Mouse (Mus musculus) heart, adult 2 months (tissue): ENCODE measurements at regions not wholly inside any gene's neighbourhood (a gene's known extent, or its start where the extent isn't known, plus 50 kb on each side); places are given as distances from the start of the nearest gene placed in this dataset.

Experiments used
- DNase-seq, 2 experiments: peaks; one replicate each; pipeline ENCODE4 v3.0.0; 2021
- H3K27ac ChIP-seq: fragments of 200-600 bp; 2 replicates; pipeline ENCODE4 v1.8.1; 2022
- H3K27me3 ChIP-seq: fragments of 200-500 bp; 2 replicates; pipeline ENCODE4 v1.6.1; 2012; ENCODE audit warnings: mild to moderate bottlenecking, low read length, inconsistent platforms, mixed read lengths; ENCODE audit not compliant: control insufficient read depth, insufficient read depth
- H3K36me3 ChIP-seq: fragments of 200-500 bp; 2 replicates; pipeline ENCODE4 v1.6.1; 2012; ENCODE audit warnings: low read length, inconsistent platforms; ENCODE audit not compliant: control insufficient read depth, insufficient read depth
- H3K4me1 ChIP-seq: fragments of 200-500 bp; 2 replicates; pipeline ENCODE4 v1.6.1; 2011; ENCODE audit warnings: low read length; ENCODE audit not compliant: control insufficient read depth, insufficient read depth
- H3K4me3 ChIP-seq: fragments of 200-600 bp; 2 replicates; pipeline ENCODE4 v1.8.1; 2022
- H3K79me2 ChIP-seq: fragments of 200-500 bp; replicated peaks from 2 replicates; pipeline ENCODE4 v1.6.1; 2012; ENCODE audit warnings: mild to moderate bottlenecking, inconsistent platforms, low read length, moderate library complexity, mixed read lengths; ENCODE audit not compliant: control insufficient read depth, insufficient read depth
- H3K9ac ChIP-seq: fragments of 200-500 bp; 2 replicates; pipeline ENCODE4 v1.6.1; 2012; ENCODE audit warnings: low read depth, mild to moderate bottlenecking, control low read depth, inconsistent platforms, low read length, mixed read lengths
- CTCF ChIP-seq: fragments of 200-600 bp; IDR thresholded peaks from 2 replicates; pipeline ENCODE4 v1.8.1; 2022; ENCODE audit warnings: antibody characterized with exemption, mild to moderate bottlenecking, moderate library complexity
- EP300 ChIP-seq: fragments of 200-500 bp; IDR thresholded peaks from 2 replicates; pipeline ENCODE4 v1.6.1; 2011; ENCODE audit warnings: low read depth, low read length, control low read depth; ENCODE audit not compliant: insufficient read depth
- POLR2A ChIP-seq: fragments of 200-500 bp; IDR thresholded peaks from 2 replicates; pipeline ENCODE4 v1.6.1; 2011; ENCODE audit warnings: mild to moderate bottlenecking, low read depth, low read length, control low read depth; ENCODE audit not compliant: insufficient read depth
- WGBS: fragments of 180-500 bp; shearing (Covaris S2); methylation state at CpG from one replicate; pipeline ENCODE4 v1.1.7; 2018; 5-methylcytosine and 5-hydroxymethylcytosine counted together
- intact Hi-C: fragments of 180-260 bp; cut with DNase I; formaldehyde crosslinking; loops from one replicate; pipeline ENCODE4 v1.15.1; 2025

DNA sequence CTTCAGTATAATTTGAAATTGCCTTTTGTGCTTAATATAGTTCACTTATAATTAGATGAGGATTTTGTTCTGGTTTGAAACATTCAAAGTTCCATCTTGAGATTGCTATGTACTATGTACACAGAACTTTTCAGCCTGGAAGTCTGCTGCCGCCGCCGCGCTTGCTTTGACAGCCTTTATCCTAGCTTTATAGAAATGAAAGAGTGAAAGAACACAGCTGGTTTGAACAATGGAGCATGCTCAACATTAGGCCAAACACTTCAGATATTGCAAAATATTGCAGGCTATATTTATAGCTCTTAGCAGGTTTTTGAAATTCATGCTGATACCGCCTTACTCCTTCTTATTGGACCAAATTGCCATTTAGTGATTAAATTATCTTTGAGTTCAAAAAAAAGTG, 305.1 kb upstream of the Prkd1 start:
- 85% methylated on average over 5 of the region's 5 CpGs for WGBS
- H3K36me3 ChIP-seq, result no peaks in the 10 kb centered on the region
- TF ChIP-seq EP300, result no peak
- intact Hi-C loops, result no loop called here
- DNase-seq, result no peak
- H3K4me3 ChIP-seq, result no peak overlapping the region
- no peak overlapping the region for H3K27ac ChIP-seq
- H3K9ac ChIP-seq, result no peak overlapping the region
- no peaks in the 10 kb centered on the region for H3K79me2 ChIP-seq
- no peaks in the 10 kb centered on the region for H3K4me1 ChIP-seq
- H3K27me3 ChIP-seq, result no peaks in the 10 kb centered on the region

DNA sequence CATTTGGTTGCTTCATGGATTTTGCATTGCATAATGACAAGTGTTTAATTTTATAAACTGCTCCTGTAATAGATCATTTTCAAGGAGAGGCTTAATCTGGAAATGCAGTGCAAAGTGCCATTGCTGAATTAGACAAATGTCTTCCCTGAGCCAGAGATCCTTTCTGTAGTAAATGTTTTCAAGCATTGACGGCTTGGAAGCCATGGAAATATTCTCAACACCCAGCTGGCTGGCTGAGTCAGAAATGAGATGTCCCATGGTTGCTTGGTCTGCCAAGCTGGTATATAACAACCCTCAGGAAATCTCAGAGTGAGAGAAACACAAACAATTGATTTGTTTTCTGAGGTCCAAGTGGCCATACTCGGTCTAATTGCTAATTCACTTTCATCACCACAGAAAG, 298.1 kb upstream of the Prkd1 start:
- WGBS, result 60% methylated on average over 2 of the region's 2 CpGs
- Histone ChIP-seq H3K27ac (no peak overlapping the region), H3K79me2 (no peaks in the 10 kb centered on the region), H3K9ac (no peak overlapping the region), H3K27me3 (no peaks in the 10 kb centered on the region), H3K4me1 (no peaks in the 10 kb centered on the region), H3K36me3 (no peaks in the 10 kb centered on the region), H3K4me3 (no peak overlapping the region)
- DNase-seq, result no peak
- intact Hi-C loops, result loop anchor here (10.0 kb wide), 2 partner anchors 238 to 632 kb away; no protein-coding TSS in a partner anchor
- TF ChIP-seq POLR2A (no peak), CTCF (no peak), EP300 (no peak)

DNA sequence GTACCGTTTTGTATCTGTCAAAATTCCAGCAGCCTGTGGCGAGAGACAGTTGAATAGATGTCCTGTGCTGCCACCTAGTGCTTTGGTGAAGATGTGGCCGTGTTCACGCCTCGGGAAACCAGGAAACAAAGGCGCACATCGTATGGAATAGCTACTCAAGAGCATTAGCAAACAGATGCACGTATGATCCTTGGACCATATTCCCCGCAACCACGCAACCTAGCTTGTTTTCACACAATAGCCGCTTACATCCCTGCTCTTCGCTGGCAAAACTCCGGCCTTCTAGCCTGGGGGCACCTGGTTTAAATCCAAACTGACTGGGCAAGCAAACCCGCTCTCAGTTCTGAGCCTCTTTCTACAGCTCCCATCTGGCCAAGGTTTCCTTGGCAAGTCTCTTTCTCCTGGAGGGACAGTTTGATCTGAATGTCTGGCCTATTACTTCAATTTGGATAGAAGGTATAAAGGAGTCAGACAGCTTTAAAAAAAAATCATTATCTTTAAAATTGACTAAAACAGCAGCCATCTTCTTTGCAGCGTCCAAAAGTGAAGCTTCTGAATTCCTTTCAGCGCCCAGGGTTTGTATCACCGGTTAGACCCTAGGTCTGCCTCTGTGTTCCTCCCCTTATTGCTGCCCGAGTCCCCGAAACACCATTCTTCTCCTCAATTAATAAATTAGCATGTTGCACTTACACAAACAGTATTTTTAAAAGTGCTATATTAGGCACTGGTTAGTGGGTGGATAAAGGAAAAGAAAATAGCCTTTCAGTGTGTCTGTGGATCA, 295.0 kb upstream of the Prkd1 start:
- peak; percentile 5 to 18 for DNase-seq
- Histone ChIP-seq H3K9ac (no peak overlapping the region), H3K27ac (no peak overlapping the region), H3K4me1 (no peaks in the 10 kb centered on the region), H3K27me3 (no peaks in the 10 kb centered on the region), H3K4me3 (no peak overlapping the region), H3K36me3 (no peaks in the 10 kb centered on the region), H3K79me2 (no peaks in the 10 kb centered on the region)
- 19% methylated on average over 19 of the region's 19 CpGs for WGBS
- intact Hi-C loops, result loop anchor here (5.0 to 10.0 kb wide), 3 partner anchors 241 to 1572 kb away; no protein-coding TSS in a partner anchor
- TF ChIP-seq EP300 (no peak), CTCF (peak; percentile 74), POLR2A (no peak)

DNA sequence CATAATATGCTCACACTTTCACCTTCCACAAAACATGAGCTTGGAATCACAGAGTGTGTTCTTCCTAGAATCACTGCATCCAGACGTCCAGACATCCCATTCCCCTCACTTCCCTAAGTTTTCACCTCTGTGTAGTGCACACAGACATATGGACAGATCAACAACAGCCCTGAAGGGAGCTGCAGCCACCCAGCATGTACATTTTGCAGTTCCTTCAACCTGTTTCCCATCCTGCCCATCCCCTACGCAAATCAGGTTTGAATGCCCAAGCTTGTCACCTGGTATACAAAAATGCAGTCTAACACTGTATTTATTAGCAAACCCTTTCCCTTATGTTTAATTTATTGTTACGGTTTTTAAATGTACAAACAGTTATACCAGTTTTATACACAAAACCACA, 294.4 kb upstream of the Prkd1 start:
- Histone ChIP-seq H3K36me3 (no peaks in the 10 kb centered on the region), H3K4me1 (no peaks in the 10 kb centered on the region), H3K27ac (no peak overlapping the region), H3K79me2 (no peaks in the 10 kb centered on the region), H3K27me3 (no peaks in the 10 kb centered on the region), H3K9ac (no peak overlapping the region), H3K4me3 (no peak overlapping the region)
- 48% methylated on average over 3 of the region's 3 CpGs for WGBS
- intact Hi-C loops, result loop anchor here (5.0 to 10.0 kb wide), 3 partner anchors 241 to 1571 kb away; no protein-coding TSS in a partner anchor
- TF ChIP-seq POLR2A (no peak), CTCF (no peak), EP300 (no peak)
- DNase-seq, result no peak

DNA sequence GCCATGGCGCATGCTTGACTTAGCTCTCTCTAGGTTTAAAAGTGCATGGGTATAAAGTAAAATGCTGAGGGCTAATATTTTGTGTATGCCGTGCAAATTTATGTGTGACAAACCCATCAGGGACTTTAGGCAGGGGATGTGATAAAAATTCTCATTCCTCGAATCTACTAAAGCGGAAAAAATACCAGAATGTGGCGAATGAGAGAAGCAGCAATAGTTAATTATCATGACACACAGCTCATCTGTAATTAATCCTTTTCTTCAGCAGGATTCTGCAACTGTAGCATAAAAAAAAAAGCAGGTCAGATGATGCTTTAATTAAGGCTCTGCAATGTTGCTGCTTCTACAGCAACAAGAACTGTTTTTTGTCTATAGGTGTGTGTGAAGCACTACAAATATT, 286.6 kb upstream of the Prkd1 start:
- WGBS, result 83% methylated on average over 5 of the region's 5 CpGs
- no peak for TF ChIP-seq POLR2A
- TF ChIP-seq CTCF, result no peak
- TF ChIP-seq EP300, result no peak

DNA sequence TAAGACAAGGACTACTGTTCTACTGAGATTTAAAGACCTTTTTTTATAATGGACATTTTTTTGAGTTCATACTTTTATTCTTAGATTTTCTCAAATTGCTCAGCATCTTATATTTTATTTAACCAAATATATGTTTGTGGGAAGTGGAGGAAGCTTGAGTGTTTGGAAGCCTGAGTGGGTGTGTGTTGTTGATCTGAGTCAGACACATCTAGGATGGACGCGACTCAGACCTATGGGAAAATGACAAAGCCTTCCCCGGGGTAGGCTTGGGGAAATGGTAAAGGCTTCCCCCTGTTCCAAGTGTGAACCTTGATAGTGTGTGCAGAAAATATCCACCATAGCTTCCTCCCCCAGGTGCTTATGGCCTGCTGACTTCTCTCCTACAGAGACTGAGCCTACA, 283.6 kb upstream of the Prkd1 start:
- Histone ChIP-seq H3K9ac (no peak overlapping the region), H3K4me3 (no peak overlapping the region), H3K79me2 (no peaks in the 10 kb centered on the region), H3K4me1 (no peaks in the 10 kb centered on the region), H3K27me3 (no peaks in the 10 kb centered on the region), H3K27ac (no peak overlapping the region), H3K36me3 (no peaks in the 10 kb centered on the region)
- no peak for TF ChIP-seq CTCF
- no peak for TF ChIP-seq POLR2A
- no peak for TF ChIP-seq EP300
- intact Hi-C loops, result no loop called here
- WGBS, result 92% methylated on average over 3 of the region's 3 CpGs
- DNase-seq, result no peak

More for the DNA sequence above, 286.6 kb upstream of the Prkd1 start:
- Histone ChIP-seq H3K27me3 (no peaks in the 10 kb centered on the region), H3K27ac (no peak overlapping the region), H3K36me3 (no peaks in the 10 kb centered on the region), H3K79me2 (no peaks in the 10 kb centered on the region), H3K4me3 (no peak overlapping the region), H3K9ac (no peak overlapping the region), H3K4me1 (no peaks in the 10 kb centered on the region)
- no peak for DNase-seq
- intact Hi-C loops, result no loop called here
